Mouse (Mus musculus) neutrophil, adult 5-6 weeks (primary cell): Measurements from ENCODE around the gene Arhgap22. TPM values are rescaled to one million over a fixed set of nuclear protein-coding genes. Genes with fewer than 3 reads are reported as not detected.

Experiments used
- ATAC-seq: fragments of 151-379, 151-347 bp; 2 replicates; pipeline ENCODE4 v1.8.0; 2017; ENCODE audit warnings: mild to moderate bottlenecking, moderate TSS enrichment; ENCODE audit not compliant: insufficient number of reproducible peaks, poor library complexity, low FRiP score, severe bottlenecking; ENCODE audit errors: extremely low read depth
- total RNA-seq: library from RNA; stranded (forward); fragments of 200-1000 nt; gene quantifications from 2 replicates; pipeline ENCODE4 v1.2.3, GENCODE M21; 2017

Arhgap22 gene
- total RNA-seq, 1 experiment from 2014 or later = 0.35 TPM

DNA sequence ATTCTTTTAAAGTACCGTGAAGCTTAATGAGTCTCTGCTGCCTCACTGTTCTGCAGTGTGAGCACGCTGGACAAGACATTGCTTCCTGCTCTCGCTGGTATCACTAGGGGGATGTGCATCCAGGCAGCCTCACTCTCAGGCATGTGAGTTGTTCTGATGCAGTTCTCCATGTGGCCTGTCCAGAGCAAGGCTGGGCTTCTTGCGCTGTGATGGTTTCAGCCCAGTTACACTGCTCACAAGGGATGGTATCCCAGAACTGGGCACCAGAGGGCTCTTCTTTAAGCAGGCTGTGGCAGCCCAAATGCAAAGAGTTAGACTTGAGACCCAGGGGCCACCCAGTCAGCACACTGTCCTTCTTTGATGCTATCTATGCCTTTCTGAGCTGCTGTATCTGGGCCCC, 101.9 kb downstream of the Arhgap22 start:
- ATAC-seq = no peak

DNA sequence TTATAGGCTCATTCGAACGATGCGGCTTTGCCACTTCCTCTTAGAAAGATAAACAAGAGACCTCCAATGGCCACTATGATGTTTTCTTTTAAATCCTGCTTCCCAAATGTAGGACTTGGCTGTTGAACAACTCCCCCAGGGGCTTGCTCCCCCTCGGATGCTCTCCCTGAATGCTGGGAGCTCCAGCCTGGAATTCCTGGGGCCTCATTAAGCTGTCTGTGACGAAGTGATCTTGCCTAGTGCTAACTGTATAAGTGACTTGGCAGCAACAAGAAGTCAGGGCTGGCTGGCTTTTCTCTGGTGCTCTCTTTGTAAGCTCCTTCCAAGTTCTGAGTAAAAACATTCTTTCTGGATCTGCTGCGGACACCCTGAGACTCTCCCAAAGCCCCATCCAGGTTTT, 104.1 kb downstream of the Arhgap22 start:
- no peak for ATAC-seq

DNA sequence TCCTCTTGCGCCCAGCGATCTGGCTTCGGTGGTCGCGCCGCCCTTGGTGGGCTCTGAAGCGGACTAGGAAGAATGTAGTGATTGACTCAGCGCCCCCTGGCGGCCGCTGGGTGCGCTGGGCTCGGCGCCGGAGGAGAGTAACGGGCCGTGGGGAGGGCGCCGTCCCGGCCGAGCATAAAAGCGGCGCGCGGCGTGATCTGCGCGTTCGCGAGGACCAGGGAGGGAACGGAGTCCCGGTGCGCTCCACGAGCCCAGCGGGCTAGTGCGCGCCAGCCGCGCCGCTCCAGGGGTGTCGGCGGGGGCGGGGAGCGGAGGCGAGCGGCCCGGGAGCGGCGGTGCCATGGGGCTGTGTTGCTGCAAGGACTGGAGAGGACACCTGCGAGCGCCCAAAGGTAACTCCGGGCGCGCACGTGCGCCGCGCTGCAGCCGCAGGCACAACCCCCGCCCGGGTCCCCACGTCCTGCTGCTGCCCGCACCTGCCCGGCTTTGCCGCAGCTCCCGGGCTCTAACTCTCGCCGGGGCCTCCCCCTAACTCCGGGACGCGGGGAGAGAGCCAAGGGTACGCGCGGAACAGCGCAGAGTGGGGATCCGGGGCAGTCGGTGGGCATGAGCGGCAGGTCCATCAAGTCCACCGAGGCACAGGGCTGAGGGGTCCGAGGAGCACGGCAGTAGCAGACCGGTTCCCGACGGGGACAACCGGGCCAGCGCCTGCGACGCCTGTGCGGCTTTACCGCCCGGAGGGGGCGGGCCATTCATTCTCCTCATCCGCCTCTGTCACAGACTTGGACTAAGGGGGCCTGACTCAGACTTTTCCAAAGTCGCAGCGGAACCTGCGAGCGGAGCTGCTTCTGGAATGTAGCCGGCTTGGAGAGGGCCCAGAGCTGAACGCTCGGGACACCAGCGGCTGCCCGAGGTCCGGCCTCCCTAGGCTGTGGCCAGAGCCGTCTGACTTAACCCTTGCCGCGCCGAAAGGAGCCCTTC, 106.0 kb downstream of the Arhgap22 start:
- ATAC-seq = no peak

DNA sequence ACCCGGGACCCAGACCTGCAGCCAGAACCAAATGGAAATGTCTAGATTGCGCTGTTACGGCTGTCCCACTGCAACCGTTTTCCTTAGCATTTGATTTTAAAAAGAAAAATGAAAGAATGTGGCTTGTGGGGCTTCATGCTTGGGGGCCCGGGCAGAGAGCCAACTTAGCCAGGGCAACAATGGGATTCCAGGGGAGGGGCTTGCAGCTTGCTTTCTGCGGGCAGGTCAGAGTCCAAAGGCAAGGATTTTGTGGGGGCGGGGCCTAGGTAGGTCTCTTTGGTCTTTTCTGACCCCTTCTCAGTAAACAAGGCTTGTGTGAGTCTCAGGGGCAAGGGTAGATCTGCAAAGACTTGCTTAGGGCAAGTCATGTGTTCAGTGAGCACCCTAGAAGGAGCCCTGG, 107.0 kb downstream of the Arhgap22 start:
- no peak for ATAC-seq

DNA sequence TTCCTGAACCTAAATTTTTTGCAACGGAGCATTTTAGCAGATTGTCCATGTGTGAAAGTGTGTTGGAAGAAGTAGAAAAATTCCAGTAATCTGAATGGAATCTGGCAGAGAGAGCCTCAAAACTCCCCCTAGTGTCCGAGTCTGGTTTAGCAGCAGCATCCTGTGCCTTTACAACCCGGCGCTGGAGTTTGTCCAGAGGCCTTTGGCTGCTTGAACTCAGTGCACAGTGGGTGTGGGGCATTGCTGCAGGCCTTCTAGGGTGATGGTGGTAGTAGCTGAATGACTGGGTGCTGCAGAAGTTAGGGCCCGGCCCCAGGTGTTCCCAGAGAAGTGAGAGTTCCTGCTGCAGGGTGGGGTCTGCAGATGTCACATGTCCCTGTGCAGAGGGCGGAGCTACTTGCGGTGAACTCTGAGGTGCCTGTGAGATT, 108.8 kb downstream of the Arhgap22 start:
- peak; percentile 14; the same call in 1 of the 2 replicates for ATAC-seq

DNA sequence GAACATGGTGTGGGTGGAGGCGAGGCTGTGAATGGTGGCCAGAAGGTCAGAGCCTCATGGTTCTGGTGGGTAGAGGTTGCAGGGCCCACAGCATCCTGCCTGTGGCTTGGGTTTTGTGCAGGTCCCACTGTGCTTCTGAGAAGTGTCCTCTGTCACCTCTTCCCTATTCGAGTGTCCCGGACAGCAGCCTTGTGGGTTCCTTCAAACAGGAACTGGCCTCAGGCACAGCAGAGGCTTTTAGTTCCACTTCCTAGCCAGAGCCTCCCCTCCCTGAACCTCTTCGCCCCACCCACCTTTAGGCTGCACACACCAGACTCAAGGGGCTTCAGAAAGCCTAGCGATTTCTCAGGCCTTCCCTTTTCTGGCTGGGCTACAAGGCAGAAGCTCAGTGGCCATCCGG, 110.7 kb downstream of the Arhgap22 start:
- ATAC-seq = no peak

DNA sequence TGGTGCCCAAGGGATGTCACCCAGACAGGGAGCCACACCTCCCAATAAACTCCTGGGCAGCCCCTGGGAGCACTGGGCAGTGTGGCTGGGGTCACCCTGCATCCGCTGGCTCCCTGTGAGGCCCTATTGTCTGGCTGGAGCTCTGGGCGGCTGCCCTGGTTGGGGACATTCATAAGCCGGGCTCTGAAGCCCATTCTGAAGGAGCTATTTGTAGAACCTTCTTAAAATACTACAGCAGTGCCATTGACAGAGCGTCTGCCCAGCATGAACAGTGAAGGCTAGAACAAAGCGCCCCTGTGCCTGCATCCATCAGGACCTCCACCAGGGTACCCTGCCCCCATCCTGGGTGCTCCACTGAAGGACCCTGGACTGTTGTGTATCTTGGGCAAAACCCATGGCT, 114.5 kb downstream of the Arhgap22 start:
- ATAC-seq = no peak

DNA sequence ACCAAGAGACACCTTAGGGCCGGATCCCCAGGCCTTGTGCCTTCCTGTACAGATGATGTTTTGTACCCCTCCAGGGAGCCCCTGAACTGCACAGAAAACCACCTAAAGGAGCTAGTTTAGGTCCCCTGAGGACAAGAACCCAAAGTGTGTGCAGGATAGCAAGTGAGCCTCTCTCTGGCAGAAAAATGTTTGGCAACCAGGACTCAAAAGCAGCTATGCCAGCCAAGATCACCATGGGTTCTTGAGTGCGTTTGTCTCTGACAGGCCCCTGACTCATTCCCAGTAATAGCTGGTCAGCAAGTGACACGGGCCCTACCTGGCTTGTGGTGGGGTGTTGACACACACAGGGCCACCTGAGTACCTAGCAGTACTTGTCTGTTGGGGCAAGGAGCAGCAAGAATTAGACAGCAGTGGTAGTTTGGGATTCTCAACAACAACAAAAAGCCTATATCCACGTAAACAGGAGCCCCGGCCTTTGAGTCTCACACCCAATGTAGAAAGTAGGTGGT, 115.5 kb downstream of the Arhgap22 start:
- no peak for ATAC-seq

DNA sequence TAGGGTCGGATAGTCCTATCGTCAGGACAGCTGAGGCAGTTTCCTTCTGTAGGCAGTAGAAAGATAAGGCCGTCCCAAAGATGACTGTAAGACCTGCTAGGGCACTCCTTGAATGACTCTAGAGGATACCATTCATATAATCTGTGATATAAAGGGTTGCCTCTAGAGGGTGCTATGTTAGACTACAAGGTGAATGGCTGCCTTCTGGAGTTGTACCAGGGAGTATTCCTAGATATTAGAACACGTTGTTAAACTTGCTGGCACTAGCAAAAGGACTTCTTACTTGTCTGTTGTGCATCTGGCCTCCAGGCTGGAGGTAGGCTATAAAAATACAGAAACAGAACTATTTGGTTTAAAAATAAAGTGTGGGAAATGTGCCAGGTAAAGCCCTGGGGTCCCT, 117.2 kb downstream of the Arhgap22 start:
- no peak for ATAC-seq

DNA sequence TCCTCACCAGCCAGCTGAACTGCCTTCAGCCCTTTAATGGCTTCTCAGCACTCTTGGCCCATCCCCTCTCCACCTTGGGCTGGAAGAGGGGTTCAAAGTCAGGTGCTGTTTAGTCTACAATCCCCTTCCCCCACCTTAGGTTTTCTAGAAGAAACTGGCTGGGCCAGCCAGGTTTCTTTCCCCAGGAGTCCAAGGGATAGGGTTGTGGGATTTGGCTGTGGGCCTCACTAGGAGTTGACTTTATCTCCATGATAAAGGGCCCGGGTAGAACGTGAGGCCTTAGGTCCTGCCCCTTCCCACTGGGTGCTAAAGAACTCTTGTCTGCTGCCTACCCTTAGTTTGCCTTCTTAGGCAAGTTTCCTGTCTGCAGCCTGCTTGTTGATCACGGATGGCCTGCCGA, 117.8 kb downstream of the Arhgap22 start:
- ATAC-seq = no peak

DNA sequence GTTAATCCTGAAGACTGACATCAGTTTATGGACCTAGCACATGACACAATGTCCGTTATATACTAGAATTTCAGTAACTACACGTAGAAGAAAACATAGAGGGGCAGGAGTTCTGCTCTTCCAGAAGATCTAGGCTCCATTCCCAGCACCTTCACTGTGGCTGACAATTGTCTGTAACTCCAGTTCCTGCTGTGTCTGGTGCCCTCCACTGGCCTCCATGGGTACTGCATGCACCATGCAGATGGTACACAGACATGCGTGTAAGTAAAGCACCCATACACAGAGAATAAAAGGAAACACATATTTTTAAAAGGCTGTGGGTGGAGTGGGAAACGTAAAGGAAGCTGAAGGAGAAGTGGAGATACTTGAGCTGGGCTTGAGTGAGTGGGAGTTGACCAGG, 120.0 kb downstream of the Arhgap22 start:
- ATAC-seq = no peak

DNA sequence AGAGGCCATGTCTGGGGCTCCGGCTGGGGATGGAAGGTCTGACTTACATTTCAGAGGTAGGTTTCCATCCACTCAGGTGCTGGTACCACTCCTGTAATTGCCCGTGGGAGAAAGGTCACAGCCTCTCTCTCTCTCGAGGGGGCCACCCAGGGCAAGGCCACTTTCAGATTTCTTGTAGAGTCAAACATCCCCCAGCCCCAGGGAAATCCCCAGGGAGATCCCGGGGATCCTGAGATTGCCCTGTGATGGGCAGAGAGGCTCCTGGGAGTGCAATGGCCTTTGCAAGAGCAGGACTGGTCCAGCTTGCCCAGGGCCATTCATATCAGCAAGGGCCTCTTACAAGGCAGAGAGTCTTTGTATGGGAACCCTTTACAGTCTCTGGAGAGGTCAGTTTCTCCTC, 120.6 kb downstream of the Arhgap22 start:
- ATAC-seq = no peak

DNA sequence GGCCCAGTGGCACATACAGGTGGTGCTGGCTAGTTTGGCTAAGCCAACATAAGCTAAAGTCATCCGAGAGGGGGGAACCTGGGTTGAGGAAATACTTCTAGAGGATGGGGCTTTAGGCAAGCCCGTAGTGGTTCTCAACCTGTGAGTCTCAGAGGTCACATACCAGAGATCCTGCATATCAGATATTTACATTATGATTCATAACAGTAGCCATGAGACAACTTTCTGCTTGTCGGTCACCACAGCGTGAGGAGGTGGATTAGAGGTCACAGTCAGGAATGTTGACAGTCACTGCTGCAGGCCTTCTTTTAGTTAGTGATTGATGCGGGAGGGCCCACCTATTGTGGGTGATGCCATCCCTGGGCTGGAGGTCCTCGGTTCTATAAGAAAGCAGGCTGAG, 121.9 kb downstream of the Arhgap22 start:
- no peak for ATAC-seq

DNA sequence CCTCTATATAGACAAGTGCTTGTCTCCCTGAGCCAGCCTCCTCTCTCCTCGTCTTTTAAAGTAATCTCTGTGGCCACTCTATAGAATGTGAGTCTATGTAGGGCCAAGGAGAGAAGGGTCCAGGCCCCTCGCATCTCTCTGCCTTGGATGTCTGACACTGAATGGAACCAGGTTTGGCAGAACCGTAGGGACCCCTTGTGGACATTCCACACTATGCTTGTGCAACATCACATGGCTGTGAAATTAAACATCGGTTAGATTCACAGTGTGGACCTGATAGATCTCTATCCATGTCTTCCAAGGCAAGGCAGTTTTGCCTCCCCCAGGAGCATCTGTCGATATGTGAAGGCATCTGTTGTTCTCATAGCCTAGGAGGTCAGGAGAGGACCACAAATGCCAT, 124.9 kb downstream of the Arhgap22 start:
- ATAC-seq = no peak

DNA sequence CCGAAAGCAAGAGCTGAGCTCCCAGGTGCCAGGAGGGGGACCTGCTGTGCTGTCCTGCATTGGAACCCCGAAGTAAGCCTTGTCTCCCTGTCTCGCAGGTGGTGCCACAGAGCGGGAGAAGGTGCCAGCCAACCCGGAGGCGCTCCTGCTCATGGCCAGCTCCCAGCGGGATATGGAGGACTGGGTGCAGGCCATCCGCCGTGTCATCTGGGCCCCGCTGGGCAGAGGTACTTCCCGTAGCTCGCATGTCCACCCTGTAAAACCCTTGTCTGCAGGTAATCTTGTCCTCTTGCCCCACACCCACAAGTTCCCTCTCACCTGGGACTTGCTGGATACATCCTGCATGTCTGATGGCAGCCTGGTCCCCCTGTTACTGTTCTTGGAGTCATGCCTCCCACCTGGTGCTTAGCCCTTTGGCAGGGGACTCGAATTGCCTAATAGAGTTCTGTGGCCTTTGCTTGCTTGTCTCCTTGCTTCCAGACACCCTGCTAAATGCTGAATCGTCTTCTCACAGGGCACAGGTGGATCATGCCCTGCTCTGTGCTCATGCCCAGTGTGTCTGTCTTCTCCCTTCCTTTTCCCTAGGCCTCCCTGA, 129.4 kb downstream of the Arhgap22 start:
- ATAC-seq = no peak

DNA sequence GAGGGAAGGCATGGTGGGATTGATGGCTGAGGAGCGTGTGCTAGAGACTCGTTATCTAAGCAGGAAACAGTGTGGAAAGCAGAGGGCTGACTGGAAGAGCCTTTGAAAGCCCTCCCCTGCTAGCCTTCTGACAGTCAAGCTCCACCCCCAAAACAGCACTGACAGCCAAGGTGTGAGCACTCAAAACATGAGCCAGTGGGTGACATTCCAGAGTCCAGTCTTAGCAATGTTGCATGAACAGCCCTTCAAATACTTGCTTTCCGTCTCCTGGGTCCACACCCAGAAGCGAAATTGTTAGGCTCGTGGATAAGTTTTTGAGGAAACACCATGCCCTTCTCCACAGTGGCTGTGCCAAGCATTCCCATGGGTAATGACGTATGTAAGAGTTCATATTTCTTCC, 132.7 kb downstream of the Arhgap22 start:
- ATAC-seq = no peak

DNA sequence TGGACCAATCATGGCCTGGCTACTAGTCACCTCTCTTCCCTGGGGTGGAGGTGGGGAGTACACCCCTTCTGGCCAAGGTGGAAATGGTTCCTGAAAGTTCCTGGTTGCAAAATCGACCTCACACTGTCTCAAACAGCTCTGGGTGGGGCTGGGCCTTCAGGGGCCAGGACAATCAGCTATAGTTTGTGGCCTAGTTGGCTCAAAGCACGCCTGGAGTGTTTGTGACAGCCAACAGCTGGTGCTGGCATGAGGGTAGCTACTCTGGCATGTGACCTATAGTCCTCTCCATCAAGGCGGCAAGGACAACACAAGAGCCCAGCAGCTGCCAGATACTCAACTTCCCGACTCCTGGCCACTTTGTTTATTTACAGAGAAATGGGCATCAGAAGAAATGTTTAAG, 133.9 kb downstream of the Arhgap22 start:
- no peak for ATAC-seq

DNA sequence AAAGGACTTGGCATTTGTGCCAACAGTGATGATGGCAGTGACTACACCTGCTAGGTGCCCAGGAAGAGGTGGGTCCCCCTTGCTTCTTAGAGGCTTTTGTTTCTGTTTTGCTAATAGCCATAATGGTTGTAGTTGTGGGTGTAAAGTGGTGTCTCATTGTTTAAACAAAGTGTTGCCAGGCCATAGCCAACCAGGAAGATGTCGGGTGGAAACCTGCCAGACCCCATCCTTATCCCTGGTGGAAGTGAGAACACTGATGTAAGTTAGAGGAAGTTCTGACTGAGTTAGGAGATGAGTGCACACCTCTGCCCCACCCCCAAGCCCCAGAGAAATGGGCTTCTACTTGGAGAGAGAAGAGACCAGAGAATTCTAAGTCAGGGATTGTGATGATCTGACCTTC, 134.3 kb downstream of the Arhgap22 start:
- no peak for ATAC-seq

DNA sequence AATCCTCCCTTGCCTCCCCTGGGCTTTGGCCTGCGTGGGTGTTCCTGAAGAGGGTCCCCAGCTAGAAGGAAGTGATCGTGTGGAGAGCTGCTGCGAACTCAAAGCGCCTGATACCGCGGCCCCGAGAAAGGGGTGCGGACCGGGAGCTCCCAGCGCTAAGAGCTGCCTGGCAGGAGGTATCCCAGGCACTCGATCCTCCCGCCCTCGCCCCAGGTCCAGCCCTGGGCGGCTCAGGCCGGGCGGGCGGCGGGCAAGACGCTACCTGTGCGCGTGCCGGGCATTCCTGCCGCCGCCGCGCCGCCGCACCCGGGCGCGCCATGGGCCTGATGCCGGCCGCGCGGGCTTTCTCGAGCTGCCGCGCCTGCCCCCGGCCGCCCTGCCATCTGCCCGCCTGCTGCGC, 137.2 kb downstream of the Arhgap22 start:
- ATAC-seq = no peak
